Comparison of ENCODE assay signal across 15 mouse cellular contexts in the genomic region with DNA sequence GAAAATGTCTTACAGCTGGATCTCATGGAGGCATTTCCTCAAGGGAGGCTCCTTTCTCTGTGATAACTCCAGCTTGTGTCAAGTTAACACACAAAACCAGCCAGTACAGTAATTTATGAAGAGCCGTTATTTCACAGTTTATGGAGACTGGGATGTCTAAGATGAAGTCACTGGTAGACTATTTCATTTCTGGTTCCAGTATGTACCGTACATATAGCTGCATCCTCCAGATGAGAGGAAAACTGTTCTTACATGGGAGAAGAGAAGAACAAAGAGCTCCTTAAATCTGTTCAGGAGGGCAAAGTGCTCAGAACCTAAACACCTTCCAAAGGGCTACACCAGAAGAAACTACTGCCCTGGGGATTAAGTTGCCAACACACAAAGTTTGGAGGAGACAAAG.
DNase-seq lines count a peak whose midpoint lies in the region; ATAC-seq lines count a peak whose summit lies in the region.
"Had no signal": no experiment of that assay in that cellular context is flagged by ENCODE, and none has a peak within 500 bp of the region (broad histone marks: within the 10 kb centered on the region; RNA-seq: fewer than 3 reads in every experiment).

No protein-coding gene starts in this region.

- no peaks in the 10 kb centered on the region for H3K27me3 ChIP-seq in kidney, embryonic 16.5 days (ENCODE audit: insufficient read depth, low read length)
- no peaks in the 10 kb centered on the region for H3K27me3 ChIP-seq in forebrain, embryonic 14.5 days (replicated peaks; ENCODE audit: control insufficient read depth, insufficient read depth, low read length)
- H3K27me3 ChIP-seq in hindbrain, embryonic 16.5 days (replicated peaks; ENCODE audit: control insufficient read depth, insufficient read depth, low read length), result no peaks in the 10 kb centered on the region
- 0 out of 2 replicates have a peak, but pooled peaks cover 3% of the 10 kb centered on the region for H3K27me3 ChIP-seq in neural tube, embryonic 13.5 days
- H3K27me3 ChIP-seq: limb, embryonic 12.5 days had no signal

- H3K36me3 ChIP-seq in kidney, embryonic 16.5 days (ENCODE audit: insufficient read depth, low read length), result no peaks in the 10 kb centered on the region
- H3K36me3 ChIP-seq in forebrain, embryonic 14.5 days (ENCODE audit: control insufficient read depth, insufficient read depth, low read length), result no peaks in the 10 kb centered on the region
- H3K36me3 ChIP-seq in hindbrain, embryonic 16.5 days (ENCODE audit: control insufficient read depth, insufficient read depth, low read length), result no peaks in the 10 kb centered on the region
- H3K36me3 ChIP-seq in neural tube, embryonic 13.5 days, result no peaks in the 10 kb centered on the region
- H3K36me3 ChIP-seq: limb, embryonic 12.5 days had no signal

- DNase-seq in kidney, adult 11 months, result no peak
- DNase-seq in forebrain, embryonic 14.5 days (ENCODE audit: low spot score), result no peak
- DNase-seq in urinary bladder, adult 2 months (ENCODE audit: low spot score), result no peak
- DNase-seq in cerebellum, postnatal 36 days, result no peak
- no peak for DNase-seq in cerebellum, postnatal 25 days
- DNase-seq: cerebellum, adult 9-11 months; gastrocnemius, postnatal 36 days; kidney, postnatal 25 days; lung, adult 18-20 months had no signal

- WGBS in kidney, embryonic 16.5 days, result 61% methylated on average over 2 of the region's 2 CpGs
- whole genome bisulfite sequencing in forebrain, embryonic 14.5 days, result 49% methylated on average over 2 of the region's 2 CpGs
- 48% methylated on average over 2 of the region's 2 CpGs for WGBS in hindbrain, embryonic 16.5 days
- WGBS in neural tube, embryonic 13.5 days, result 54% methylated on average over 2 of the region's 2 CpGs

- ATAC-seq in kidney, embryonic 16.5 days (ENCODE audit: low FRiP score, low TSS enrichment), result 0 out of 2 replicates have a peak, but pooled peaks have one; percentile 57
- no peak for ATAC-seq in forebrain, embryonic 14.5 days
- ATAC-seq in hindbrain, embryonic 16.5 days, result peak; percentile 35
- ATAC-seq in neural tube, embryonic 13.5 days (ENCODE audit: low read depth), result peak; percentile 26; the same call in 1 of the 2 replicates
- ATAC-seq: intestine, postnatal 0 days had no signal

- peaks cover 6% of the 10 kb centered on the region; the same call in 1 of the 2 replicates for H3K9me3 ChIP-seq in kidney, embryonic 16.5 days (ENCODE audit: low read length)
- no peaks in the 10 kb centered on the region for H3K9me3 ChIP-seq in forebrain, embryonic 14.5 days (replicated peaks; ENCODE audit: control insufficient read depth, low read length)
- H3K9me3 ChIP-seq in hindbrain, embryonic 16.5 days (ENCODE audit: control insufficient read depth, low read length), result no peaks in the 10 kb centered on the region
- no peaks in the 10 kb centered on the region for H3K9me3 ChIP-seq in neural tube, embryonic 13.5 days
- H3K9me3 ChIP-seq: limb, embryonic 12.5 days had no signal

- H3K9ac ChIP-seq in kidney, embryonic 16.5 days (replicated peaks; ENCODE audit: low read length), result no peak overlapping the region
- no peak overlapping the region for H3K9ac ChIP-seq in forebrain, embryonic 14.5 days (ENCODE audit: low read length)
- no peak overlapping the region; the same call in 1 of the 2 replicates for H3K9ac ChIP-seq in hindbrain, embryonic 16.5 days (ENCODE audit: low read depth, low read length)
- H3K9ac ChIP-seq in neural tube, embryonic 13.5 days, result no peak overlapping the region
- H3K9ac ChIP-seq: limb, embryonic 12.5 days had no signal

- peaks cover 11% of the 10 kb centered on the region; the same call in 1 of the 2 replicates for H3K4me1 ChIP-seq in kidney, embryonic 16.5 days (ENCODE audit: insufficient read depth, low read length)
- H3K4me1 ChIP-seq in forebrain, embryonic 14.5 days (ENCODE audit: control insufficient read depth, insufficient read depth, low read length), result peaks cover 15% of the 10 kb centered on the region
- H3K4me1 ChIP-seq in hindbrain, embryonic 16.5 days (ENCODE audit: control insufficient read depth, insufficient read depth, low read depth, low read length), result peaks cover 9% of the 10 kb centered on the region
- H3K4me1 ChIP-seq in neural tube, embryonic 13.5 days (replicated peaks), result peaks cover 28% of the 10 kb centered on the region

- no peak overlapping the region for H3K4me2 ChIP-seq in kidney, embryonic 16.5 days (replicated peaks; ENCODE audit: low read depth, low read length)
- peak overlapping the region; percentile 16; the same call in 1 of the 2 replicates for H3K4me2 ChIP-seq in forebrain, embryonic 14.5 days (ENCODE audit: low read length)
- H3K4me2 ChIP-seq in hindbrain, embryonic 16.5 days (ENCODE audit: low read length), result no peak overlapping the region
- no peak overlapping the region for H3K4me2 ChIP-seq in neural tube, embryonic 13.5 days
- H3K4me2 ChIP-seq: limb, embryonic 12.5 days had no signal

- no peak overlapping the region for H3K4me3 ChIP-seq in kidney, embryonic 16.5 days (ENCODE audit: low read length)
- no peak overlapping the region for H3K4me3 ChIP-seq in forebrain, embryonic 14.5 days (ENCODE audit: low read depth, low read length)
- no peak overlapping the region for H3K4me3 ChIP-seq in hindbrain, embryonic 16.5 days (ENCODE audit: low read length)
- no peak overlapping the region for H3K4me3 ChIP-seq in neural tube, embryonic 13.5 days
- H3K4me3 ChIP-seq: limb, embryonic 12.5 days had no signal

- H3K27ac ChIP-seq in kidney, embryonic 16.5 days (ENCODE audit: low read length), result no peak overlapping the region
- H3K27ac ChIP-seq in forebrain, embryonic 14.5 days (ENCODE audit: low read depth, low read length), result peak overlapping the region; percentile 90
- peak overlapping the region; percentile 63 for H3K27ac ChIP-seq in hindbrain, embryonic 16.5 days (ENCODE audit: low read depth, low read length)
- H3K27ac ChIP-seq in neural tube, embryonic 13.5 days (replicated peaks), result peak overlapping the region; percentile 61
- H3K27ac ChIP-seq: limb, embryonic 12.5 days; stomach, postnatal 0 days had no signal
